Mouse (Mus musculus) liver, embryonic 12.5 days (tissue): Measurements from ENCODE around the gene Unk. TPM values are rescaled to one million over a fixed set of nuclear protein-coding genes. Genes with fewer than 3 reads are reported as not detected.

ENCODE experiments used
- ATAC-seq: fragments of 200-750 bp; cut with Nextera tagmentation; 2 replicates; pipeline ENCODE4 v1.8.0; 2017; ENCODE audit warnings: moderate number of reproducible peaks, mild to moderate bottlenecking, moderate library complexity
- H3K27ac ChIP-seq: fragments of 300-500 bp; sonication (generic); 2 replicates; pipeline ENCODE4 v1.5.1; 2016; ENCODE audit warnings: mild to moderate bottlenecking
- H3K27me3 ChIP-seq: fragments of 300-500 bp; sonication (generic); replicated peaks from 2 replicates; pipeline ENCODE4 v1.6.1; 2016; ENCODE audit warnings: mild to moderate bottlenecking, moderate library complexity
- H3K36me3 ChIP-seq: fragments of 300-500 bp; sonication (generic); 2 replicates; pipeline ENCODE4 v1.6.1; 2016; ENCODE audit warnings: mild to moderate bottlenecking, moderate library complexity
- H3K4me1 ChIP-seq: fragments of 300-500 bp; sonication (generic); 2 replicates; pipeline ENCODE4 v1.6.1; 2016
- H3K4me2 ChIP-seq: fragments of 300-500 bp; sonication (generic); 2 replicates; pipeline ENCODE4 v1.6.1; 2016; ENCODE audit warnings: mild to moderate bottlenecking, moderate library complexity
- H3K4me3 ChIP-seq: fragments of 300-500 bp; sonication (generic); 2 replicates; pipeline ENCODE4 v1.5.1; 2016; ENCODE audit warnings: mild to moderate bottlenecking, moderate library complexity
- H3K9ac ChIP-seq: fragments of 300-500 bp; sonication (generic); 2 replicates; pipeline ENCODE4 v1.6.1; 2016; ENCODE audit warnings: mild to moderate bottlenecking, moderate library complexity
- H3K9me3 ChIP-seq: fragments of 300-500 bp; sonication (generic); replicated peaks from 2 replicates; pipeline ENCODE4 v1.6.1; 2016; ENCODE audit warnings: mild to moderate bottlenecking, moderate library complexity
- WGBS: fragments of 180-500 bp; shearing (Covaris S2); methylation state at CpG from one replicate; pipeline ENCODE4 v1.1.7; 2016; ENCODE audit not compliant: insufficient replicate concordance; 5-methylcytosine and 5-hydroxymethylcytosine counted together
- polyA plus RNA-seq: library from polyadenylated mRNA; unstranded; fragments of >200 nt; fragmentation: Nextera tagmentation; extraction: Ambion mirVana; gene quantifications from 2 replicates; pipeline ENCODE4 v1.2.1, GENCODE M21; 2016

Gene Unk
- polyA plus RNA-seq, 1 experiment from 2014 or later: 18.7 TPM

GRCm38 (mm10) chr11:116074436-116074991, 44.4 kb downstream of the Unk start:
- no peak for ATAC-seq
- Histone ChIP-seq H3K27me3 (no peaks in the 10 kb centered on the region), H3K36me3 (peaks cover 47% of the 10 kb centered on the region), H3K9ac (no peak overlapping the region), H3K4me1 (peaks cover 63% of the 10 kb centered on the region), H3K9me3 (no peaks in the 10 kb centered on the region), H3K4me2 (no peak overlapping the region), H3K27ac (peak overlapping the region; percentile 57), H3K4me3 (no peak overlapping the region)
- WGBS: 39% methylated on average over 7 of the region's 7 CpGs

- no peaks in the 10 kb centered on the region for H3K27me3 ChIP-seq
- H3K9ac ChIP-seq: peak overlapping the region; percentile 93
- 23% methylated on average over 20 of the region's 20 CpGs for WGBS
- H3K4me1 ChIP-seq: peaks cover 74% of the 10 kb centered on the region
- peak overlapping the region; percentile 73 for H3K4me3 ChIP-seq
- H3K36me3 ChIP-seq: peaks cover 51% of the 10 kb centered on the region
- ATAC-seq: 0 out of 2 replicates have a peak, but pooled peaks have one; percentile 2
- H3K27ac ChIP-seq: peak overlapping the region; percentile 99
- H3K4me2 ChIP-seq: peak overlapping the region; percentile 97
- H3K9me3 ChIP-seq: no peaks in the 10 kb centered on the region
Measured at GRCm38 (mm10) chr11:116075539-116076265, 45.6 kb downstream of the Unk start.

- ATAC-seq: no peak
- peak overlapping the region; percentile 99 for H3K27ac ChIP-seq
- H3K4me3 ChIP-seq: peak overlapping the region; percentile 73
Measured at GRCm38 (mm10) chr11:116076266-116076540, 46.1 kb downstream of the Unk start.

GRCm38 (mm10) chr11:116076836-116077235, 46.7 kb downstream of the Unk start:
- H3K9me3 ChIP-seq: no peaks in the 10 kb centered on the region
- peak overlapping the region; percentile 73 for H3K4me3 ChIP-seq
- peaks cover 56% of the 10 kb centered on the region for H3K36me3 ChIP-seq
- H3K4me1 ChIP-seq: peaks cover 78% of the 10 kb centered on the region
- H3K27ac ChIP-seq: peak overlapping the region; percentile 99
- H3K4me2 ChIP-seq: peak overlapping the region; percentile 97
- 13% methylated on average over 7 of the region's 7 CpGs for WGBS
- ATAC-seq: peak; percentile 57
- H3K9ac ChIP-seq: peak overlapping the region; percentile 93
- H3K27me3 ChIP-seq: no peaks in the 10 kb centered on the region

More at GRCm38 (mm10) chr11:116076266-116076540, 46.1 kb downstream of the Unk start:
- H3K9ac ChIP-seq: peak overlapping the region; percentile 93
- no peaks in the 10 kb centered on the region for H3K9me3 ChIP-seq
- H3K4me2 ChIP-seq: peak overlapping the region; percentile 97
- H3K36me3 ChIP-seq: peaks cover 56% of the 10 kb centered on the region
- H3K4me1 ChIP-seq: peaks cover 79% of the 10 kb centered on the region
- no peaks in the 10 kb centered on the region for H3K27me3 ChIP-seq
- 38% methylated on average over 7 of the region's 7 CpGs for WGBS

- H3K27me3 ChIP-seq: no peaks in the 10 kb centered on the region
- peak within 1 kb of the TSS; percentile 99 for H3K27ac ChIP-seq
- H3K4me2 ChIP-seq: peak within 1 kb of the TSS; percentile 97
- ATAC-seq: peak; percentile 89
- H3K4me3 ChIP-seq: peak within 1 kb of the TSS; percentile 73
- H3K9ac ChIP-seq: peak within 1 kb of the TSS; percentile 93
- peaks cover 59% of the 10 kb centered on the region for H3K36me3 ChIP-seq
- peaks cover 86% of the 10 kb centered on the region for H3K4me1 ChIP-seq
- 9% methylated on average over 22 of the region's 22 CpGs for WGBS
- H3K9me3 ChIP-seq: no peaks in the 10 kb centered on the region
Measured at GRCm38 (mm10) chr11:116077446-116078204, 47.5 kb downstream of the Unk start, which contains the start of gene Unc13d. TSS of gene Unc13d (minus strand) at chr11:116077961.

- peaks cover 58% of the 10 kb centered on the region for H3K36me3 ChIP-seq
- peaks cover 89% of the 10 kb centered on the region for H3K4me1 ChIP-seq
- H3K4me3 ChIP-seq: peak overlapping the region; percentile 73
- WGBS: 3% methylated on average over 16 of the region's 16 CpGs
- peak overlapping the region; percentile 97 for H3K4me2 ChIP-seq
- peak; percentile 27 for ATAC-seq
- H3K27me3 ChIP-seq: no peaks in the 10 kb centered on the region
- no peaks in the 10 kb centered on the region for H3K9me3 ChIP-seq
- peak overlapping the region; percentile 99 for H3K27ac ChIP-seq
- peak overlapping the region; percentile 93 for H3K9ac ChIP-seq
Measured at GRCm38 (mm10) chr11:116078221-116078620, 48.1 kb downstream of the Unk start.

GRCm38 (mm10) chr11:116078676-116079320, 48.7 kb downstream of the Unk start:
- H3K9ac ChIP-seq: peak overlapping the region; percentile 93
- no peaks in the 10 kb centered on the region for H3K27me3 ChIP-seq
- peaks cover 93% of the 10 kb centered on the region for H3K4me1 ChIP-seq
- H3K4me3 ChIP-seq: peak overlapping the region; percentile 73; the same call in 1 of the 2 replicates
- peak overlapping the region; percentile 97 for H3K4me2 ChIP-seq
- WGBS: 56% methylated on average over 10 of the region's 10 CpGs
- H3K36me3 ChIP-seq: peaks cover 58% of the 10 kb centered on the region
- H3K9me3 ChIP-seq: no peaks in the 10 kb centered on the region
- peak overlapping the region; percentile 99 for H3K27ac ChIP-seq
- ATAC-seq: no peak

GRCm38 (mm10) chr11:116079511-116079910, 49.4 kb downstream of the Unk start:
- Histone ChIP-seq H3K36me3 (peaks cover 58% of the 10 kb centered on the region), H3K9ac (0 out of 2 replicates have a peak overlapping the region, but pooled peaks have one; percentile 0), H3K27ac (peak overlapping the region; percentile 99), H3K9me3 (no peaks in the 10 kb centered on the region), H3K4me1 (peaks cover 93% of the 10 kb centered on the region), H3K4me3 (no peak overlapping the region), H3K27me3 (no peaks in the 10 kb centered on the region), H3K4me2 (no peak overlapping the region)
- 59% methylated on average over 10 of the region's 10 CpGs for WGBS
- ATAC-seq: no peak

- Histone ChIP-seq H3K36me3 (peaks cover 66% of the 10 kb centered on the region), H3K4me2 (no peak overlapping the region), H3K9ac (peak overlapping the region; percentile 3; the same call in 1 of the 2 replicates), H3K4me1 (peaks cover 94% of the 10 kb centered on the region), H3K27ac (peak overlapping the region; percentile 99), H3K9me3 (no peaks in the 10 kb centered on the region), H3K4me3 (no peak overlapping the region), H3K27me3 (no peaks in the 10 kb centered on the region)
- no peak for ATAC-seq
- WGBS: 64% methylated on average over 6 of the region's 6 CpGs
Measured at GRCm38 (mm10) chr11:116081081-116081480, 51.0 kb downstream of the Unk start.

GRCm38 (mm10) chr11:116083096-116083672, 53.1 kb downstream of the Unk start:
- H3K4me3 ChIP-seq: no peak overlapping the region
- no peaks in the 10 kb centered on the region for H3K27me3 ChIP-seq
- H3K36me3 ChIP-seq: peaks cover 66% of the 10 kb centered on the region
- H3K9me3 ChIP-seq: no peaks in the 10 kb centered on the region
- H3K4me1 ChIP-seq: peaks cover 83% of the 10 kb centered on the region
- 86% methylated on average over 14 of the region's 14 CpGs for WGBS
- no peak overlapping the region for H3K4me2 ChIP-seq
- no peak overlapping the region; the same call in 1 of the 2 replicates for H3K9ac ChIP-seq
- H3K27ac ChIP-seq: peak overlapping the region; percentile 86
- no peak for ATAC-seq

GRCm38 (mm10) chr11:116084166-116084565, 54.0 kb downstream of the Unk start:
- Histone ChIP-seq H3K4me3 (peak overlapping the region; percentile 63), H3K36me3 (peaks cover 60% of the 10 kb centered on the region), H3K27ac (peak overlapping the region; percentile 86), H3K27me3 (no peaks in the 10 kb centered on the region), H3K4me2 (peak overlapping the region; percentile 77), H3K9ac (peak overlapping the region; percentile 72), H3K9me3 (no peaks in the 10 kb centered on the region), H3K4me1 (peaks cover 82% of the 10 kb centered on the region)
- peak; percentile 17; the same call in 1 of the 2 replicates for ATAC-seq
- WGBS: 38% methylated on average over 6 of the region's 6 CpGs
